Mouse (Mus musculus) kidney, embryonic 16.5 days (tissue): ENCODE data around the gene Entpd4b. TPM values are rescaled to one million over a fixed set of nuclear protein-coding genes. Genes with fewer than 3 reads are reported as not detected.
"Not testable (repeated sequence)": the region's sequence is repeated elsewhere in the genome, so short reads cannot be mapped to it uniquely, and the experiment has no call there.

Experiments
- ATAC-seq: fragments of 200-750 bp; cut with Nextera tagmentation; 2 replicates; pipeline ENCODE4 v1.8.0; 2017; ENCODE audit warnings: moderate TSS enrichment; ENCODE audit not compliant: low FRiP score, low TSS enrichment
- H3K27ac ChIP-seq: fragments of 300-500 bp; sonication (generic); 2 replicates; pipeline ENCODE4 v1.5.1; 2014; ENCODE audit warnings: low read length
- H3K27me3 ChIP-seq: fragments of 300-500 bp; sonication (generic); 2 replicates; pipeline ENCODE4 v1.6.1; 2014; ENCODE audit warnings: low read length, control low read depth, mixed read lengths; ENCODE audit not compliant: insufficient read depth
- H3K36me3 ChIP-seq: fragments of 300-500 bp; sonication (generic); 2 replicates; pipeline ENCODE4 v1.6.1; 2014; ENCODE audit warnings: low read length, control low read depth, mixed read lengths; ENCODE audit not compliant: insufficient read depth
- H3K4me1 ChIP-seq: fragments of 300-500 bp; sonication (generic); 2 replicates; pipeline ENCODE4 v1.6.1; 2014; ENCODE audit warnings: low read length, control low read depth, mixed read lengths; ENCODE audit not compliant: insufficient read depth
- H3K4me2 ChIP-seq: fragments of 300-500 bp; sonication (generic); replicated peaks from 2 replicates; pipeline ENCODE4 v1.6.1; 2014; ENCODE audit warnings: low read depth, low read length
- H3K4me3 ChIP-seq: fragments of 300-500 bp; sonication (generic); 2 replicates; pipeline ENCODE4 v1.5.1; 2014; ENCODE audit warnings: mild to moderate bottlenecking, low read length
- H3K9ac ChIP-seq: fragments of 300-500 bp; sonication (generic); replicated peaks from 2 replicates; pipeline ENCODE4 v1.6.1; 2014; ENCODE audit warnings: low read length
- H3K9me3 ChIP-seq: fragments of 300-500 bp; sonication (generic); 2 replicates; pipeline ENCODE4 v1.6.1; 2016; ENCODE audit warnings: low read length, control low read depth
- whole genome bisulfite sequencing: fragments of 180-500 bp; shearing (Covaris S2); extraction: QIAGEN DNeasy Blood & Tissue Kit; methylation state at CpG from one replicate; pipeline ENCODE4 v1.1.7; 2014; 5-methylcytosine and 5-hydroxymethylcytosine counted together
- polyA plus RNA-seq: library from polyadenylated mRNA; unstranded; fragments of >200 nt; fragmentation: Nextera tagmentation; extraction: Ambion mirVana; gene quantifications from 2 replicates; pipeline ENCODE4 v1.2.1, GENCODE M21; 2015

The Entpd4b gene
- polyA plus RNA-seq, 1 experiment from 2014 or later: 17.3 TPM

GRCm38 (mm10) chr14:69545052-69545451 is 10.2 kb upstream of the Entpd4b start:
- H3K4me2 ChIP-seq, H3K9me3 ChIP-seq, H3K36me3 ChIP-seq, H3K27ac ChIP-seq, H3K9ac ChIP-seq, H3K4me1 ChIP-seq, H3K27me3 ChIP-seq, H3K4me3 ChIP-seq, ATAC-seq: not testable (repeated sequence)
- WGBS: no CpG with 5 or more reads among the region's 2 CpGs

GRCm38 (mm10) chr14:69547310-69547709 is 7.9 kb upstream of the Entpd4b start:
- ATAC-seq, H3K9ac ChIP-seq, H3K27ac ChIP-seq, H3K9me3 ChIP-seq, H3K36me3 ChIP-seq, H3K27me3 ChIP-seq, H3K4me3 ChIP-seq, H3K4me2 ChIP-seq, H3K4me1 ChIP-seq: not testable (repeated sequence)
- WGBS: no CpG with 5 or more reads among the region's 4 CpGs

DNA sequence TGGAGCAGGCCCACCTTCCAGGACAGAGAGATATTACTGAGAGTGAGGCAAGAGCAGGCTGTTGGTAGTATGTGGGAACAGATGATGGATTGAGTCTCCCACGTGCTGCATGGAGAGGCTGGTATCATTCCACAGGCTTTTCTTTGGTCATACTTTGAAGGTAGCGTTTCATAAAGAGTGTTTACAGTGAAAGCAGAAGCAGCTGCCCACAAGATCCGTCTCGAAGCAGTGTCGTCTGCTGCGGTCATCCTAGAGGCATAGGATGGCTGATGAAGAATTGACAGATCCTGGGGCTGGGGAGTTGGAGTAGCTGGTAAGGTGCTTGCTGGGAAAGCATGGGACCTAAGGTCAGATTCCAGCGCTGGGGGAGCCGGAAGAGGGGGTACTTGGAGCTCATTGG is 1.6 kb downstream of the Entpd4b start:
- not testable (repeated sequence) for H3K4me1 ChIP-seq, H3K36me3 ChIP-seq, H3K9me3 ChIP-seq, H3K27me3 ChIP-seq, H3K9ac ChIP-seq, H3K27ac ChIP-seq, H3K4me3 ChIP-seq, ATAC-seq, H3K4me2 ChIP-seq
- WGBS: no CpG with 5 or more reads among the region's 8 CpGs

- H3K9me3 ChIP-seq, H3K4me1 ChIP-seq, H3K4me3 ChIP-seq, H3K27me3 ChIP-seq, H3K36me3 ChIP-seq, H3K27ac ChIP-seq, H3K4me2 ChIP-seq, ATAC-seq, H3K9ac ChIP-seq: not testable (repeated sequence)
- WGBS: no CpG with 5 or more reads among the region's 14 CpGs
Observed at GRCm38 (mm10) chr14:69557550-69557949, 2.3 kb downstream of the Entpd4b start.

Other genes with a start within 250 kb of the Entpd4b start
- gene Gm16867, start 52.1 kb upstream of the Entpd4b start, polyA plus RNA-seq: not detected in 2 replicates
- not detected in 2 replicates for gene Gm27179, start 42.9 kb upstream of the Entpd4b start, polyA plus RNA-seq